Mouse (Mus musculus) WW6 (cell line): ENCODE data around the gene Pdss2.
"Not testable (repeated sequence)": the region's sequence is repeated elsewhere in the genome, so short reads cannot be mapped to it uniquely, and the experiment has no call there.

Experiments
- DNase-seq: peaks from one replicate; pipeline ENCODE4 v3.0.0-alpha.2; 2013; ENCODE audit warnings: low read depth, low spot score

The Pdss2 gene

DNA sequence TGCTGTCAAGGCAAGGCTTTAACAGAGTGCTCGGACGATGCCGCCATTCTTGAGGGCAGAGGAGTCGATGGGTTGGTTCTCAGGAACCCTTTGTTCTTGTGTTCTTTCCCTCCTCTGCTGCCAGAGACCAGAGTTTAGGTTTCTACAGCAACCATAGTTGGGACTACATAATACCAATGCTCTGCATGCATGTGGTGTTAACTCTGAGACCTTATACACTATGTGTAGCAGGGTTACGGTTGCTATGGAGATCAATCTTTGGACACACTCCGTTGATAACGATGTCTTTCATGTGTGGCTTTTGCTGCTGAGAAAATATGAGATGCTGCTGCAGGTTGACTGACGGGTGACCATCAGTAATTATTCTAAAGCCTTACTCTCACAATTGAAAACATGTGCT lies 20.9 kb downstream of the Pdss2 start:
- DNase-seq: no peak

GRCm38 (mm10) chr10:43244262-43244806 lies 23.0 kb downstream of the Pdss2 start:
- no peak for DNase-seq

GRCm38 (mm10) chr10:43245461-43246200 lies 24.3 kb downstream of the Pdss2 start:
- no peak for DNase-seq

DNA sequence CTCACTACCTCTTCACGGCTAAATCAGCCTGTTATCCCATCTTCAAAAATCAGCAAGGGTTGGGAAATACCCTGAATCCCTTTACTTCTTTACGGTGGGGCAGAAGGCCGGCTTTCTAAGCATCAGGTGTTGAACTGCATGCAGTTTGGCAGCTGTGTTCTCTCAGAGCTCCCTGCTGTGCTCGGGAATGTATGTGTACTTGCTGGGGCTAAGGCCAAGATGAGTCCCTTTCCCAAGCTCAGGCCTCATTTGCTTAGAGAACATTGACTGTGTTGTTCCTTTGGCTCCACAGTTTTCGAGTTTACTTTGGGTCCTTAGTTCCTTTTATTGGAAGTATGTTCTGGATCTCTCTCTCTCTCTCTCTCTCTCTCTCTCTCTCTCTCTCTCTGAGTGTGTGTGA lies 26.7 kb downstream of the Pdss2 start:
- DNase-seq: no peak

DNA sequence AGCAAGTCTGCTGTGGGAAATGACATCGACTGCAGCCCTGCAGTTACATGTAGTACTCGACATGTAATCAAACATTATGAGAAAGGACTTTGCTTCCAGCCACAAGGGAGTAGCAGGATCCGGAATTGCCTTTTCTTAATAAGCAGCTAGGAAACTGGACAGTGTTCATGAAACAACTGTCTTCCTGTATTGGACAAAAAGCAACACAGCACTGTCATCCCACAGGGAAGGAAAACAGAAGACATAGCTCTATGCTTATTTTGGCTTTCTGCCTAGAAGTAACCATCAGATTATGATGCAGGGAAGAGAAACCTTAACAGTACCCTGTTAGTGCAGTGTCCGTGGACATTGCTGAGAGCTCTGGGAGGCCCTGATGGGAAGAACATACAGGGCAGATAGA lies 31.0 kb downstream of the Pdss2 start:
- no peak for DNase-seq

DNA sequence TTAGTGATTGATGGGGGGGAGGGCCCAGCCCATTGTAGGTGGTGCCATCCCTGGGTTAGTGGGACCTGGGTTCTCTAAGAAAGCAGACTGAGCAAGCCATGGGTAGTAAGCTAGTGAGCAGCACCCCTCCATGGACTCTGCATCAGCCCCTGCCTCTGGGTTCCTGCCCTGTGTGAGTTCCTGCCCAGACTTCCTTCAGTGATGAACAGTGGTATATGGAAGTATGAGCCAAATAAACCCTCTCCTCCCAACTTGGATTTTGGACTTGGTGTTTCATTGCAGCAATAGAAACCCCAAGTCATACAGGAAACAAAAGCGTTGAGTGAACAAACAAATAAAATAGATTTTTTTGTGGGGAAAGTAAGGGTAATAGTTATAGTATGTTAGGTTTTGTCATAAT lies 35.7 kb downstream of the Pdss2 start:
- DNase-seq: not testable (repeated sequence)

DNA sequence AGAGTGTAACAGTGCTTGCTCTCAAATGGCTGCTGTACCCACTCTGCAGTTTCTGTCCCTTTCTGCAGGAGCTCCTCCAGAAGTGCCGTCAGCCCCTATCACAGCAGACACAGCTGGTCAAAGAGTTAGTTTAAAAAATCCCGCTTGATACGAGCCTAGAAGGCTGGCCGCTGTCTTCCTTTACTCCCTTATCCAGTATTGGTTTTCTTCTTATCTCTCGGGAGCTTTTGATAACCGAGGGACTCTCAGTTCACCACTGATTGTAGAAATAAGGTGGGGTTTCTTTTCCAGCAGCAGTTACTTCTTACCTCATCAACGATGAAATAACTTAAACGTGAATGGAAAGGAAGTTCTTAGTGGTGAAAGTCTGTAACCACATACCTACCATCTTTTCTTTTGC lies 36.2 kb downstream of the Pdss2 start:
- not testable (repeated sequence) for DNase-seq

GRCm38 (mm10) chr10:43271318-43271717 lies 50.0 kb downstream of the Pdss2 start:
- no peak for DNase-seq

- no peak for DNase-seq
These were observed 51.1 kb downstream of the Pdss2 start for GRCm38 (mm10) chr10:43272381-43272780.

DNA sequence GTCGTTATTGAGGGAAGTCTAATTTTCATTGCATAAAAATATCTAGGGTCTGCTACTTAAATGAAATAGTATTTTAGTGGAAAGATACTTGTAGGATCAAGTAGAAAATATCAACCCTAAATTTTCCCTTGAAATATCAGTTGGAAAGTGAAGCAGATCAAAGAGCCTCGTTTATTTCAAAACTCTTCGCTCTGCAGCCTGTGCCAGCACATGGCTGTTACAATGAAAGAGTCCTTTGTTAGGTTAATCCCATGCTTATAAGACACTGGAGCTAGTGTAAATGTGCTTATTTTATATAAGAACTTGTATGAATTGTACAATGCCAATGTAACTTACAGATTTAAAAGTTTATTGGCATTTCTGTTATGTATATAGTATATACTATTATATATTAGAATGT lies 51.8 kb downstream of the Pdss2 start:
- no peak for DNase-seq

DNA sequence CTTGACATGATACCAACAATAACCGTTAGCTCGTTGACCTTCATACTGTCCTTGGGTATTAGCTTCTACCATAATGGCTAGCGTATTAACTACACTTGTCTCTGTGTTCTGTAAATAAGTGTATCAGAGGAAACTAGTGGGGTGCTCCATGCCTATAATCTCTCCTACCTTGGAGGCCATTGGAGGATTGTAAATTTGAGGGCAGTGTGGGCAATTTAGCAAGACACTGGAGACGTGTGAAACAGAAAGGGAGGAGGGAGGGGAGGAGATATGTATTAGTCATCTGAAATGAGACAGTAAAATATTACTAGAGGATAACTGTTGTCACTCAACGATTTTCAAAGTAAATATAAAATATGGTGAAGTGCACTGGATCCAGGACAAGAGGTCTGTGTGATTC lies 54.2 kb downstream of the Pdss2 start:
- no peak for DNase-seq

DNA sequence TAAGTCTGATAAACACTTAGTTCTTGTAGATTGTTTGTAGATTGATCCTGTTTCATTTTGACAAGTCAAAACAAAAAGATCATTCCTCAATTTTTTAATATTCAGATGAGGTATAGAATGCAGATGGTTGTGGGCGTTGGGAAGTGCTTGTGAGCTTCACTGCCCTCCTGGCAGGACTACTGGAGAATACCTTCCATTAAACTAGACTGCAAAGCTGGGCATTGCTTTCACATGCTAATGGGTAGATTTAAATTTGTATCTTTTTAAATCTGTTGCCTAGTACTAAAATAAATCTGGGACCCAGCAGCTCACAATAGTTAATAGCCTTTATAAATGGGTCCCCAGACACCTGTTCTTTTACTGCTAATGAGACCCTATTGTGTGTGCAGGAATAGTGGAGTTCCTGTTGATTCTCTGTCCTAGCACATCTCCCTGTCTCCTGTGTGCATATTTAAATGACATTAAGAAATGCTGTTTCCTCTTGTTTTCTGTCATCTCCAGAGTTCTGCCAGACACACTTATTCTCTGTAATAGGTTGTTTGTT lies 54.9 kb downstream of the Pdss2 start:
- no peak for DNase-seq

DNA sequence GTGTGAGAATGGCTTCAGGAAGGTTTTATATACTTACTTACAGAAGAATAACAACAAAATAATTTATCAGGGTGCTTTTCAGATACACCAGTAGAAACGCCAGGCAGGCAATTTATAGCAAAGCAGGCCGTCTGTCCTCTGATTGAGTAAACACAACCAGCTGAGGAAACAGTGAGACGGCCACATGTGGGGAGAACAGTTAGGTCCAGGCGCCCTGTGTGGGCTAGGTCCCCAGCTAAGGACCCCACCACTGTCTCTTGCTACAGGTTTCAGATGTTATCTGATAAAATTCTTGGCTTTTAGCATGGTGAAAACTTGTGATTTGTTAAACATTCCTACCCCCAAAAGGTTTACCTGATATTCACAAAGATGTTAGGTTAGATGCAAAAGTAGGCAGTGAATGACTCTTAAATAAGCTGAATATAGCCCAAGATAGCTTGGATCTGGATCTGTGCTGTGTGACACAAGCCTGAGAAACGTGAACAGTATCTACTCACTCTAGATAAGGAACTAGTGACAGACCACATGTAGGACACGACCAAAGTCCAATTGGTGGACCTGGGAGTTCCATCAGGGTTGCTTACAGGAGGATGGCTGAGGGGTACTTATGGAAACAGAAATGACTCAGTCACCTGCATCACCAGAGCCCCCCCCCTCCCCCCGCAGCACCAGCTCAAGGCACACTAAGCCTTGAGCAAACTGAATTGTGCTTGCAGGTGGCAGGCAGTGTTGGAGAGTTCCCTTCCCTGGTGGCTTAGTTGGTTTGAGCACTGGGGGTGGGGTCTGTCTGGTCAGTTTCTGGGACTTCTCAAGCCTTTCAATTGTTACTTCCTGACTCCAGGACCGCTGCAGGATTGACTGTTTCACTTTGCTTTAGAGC lies 56.2 kb downstream of the Pdss2 start:
- no peak for DNase-seq

DNA sequence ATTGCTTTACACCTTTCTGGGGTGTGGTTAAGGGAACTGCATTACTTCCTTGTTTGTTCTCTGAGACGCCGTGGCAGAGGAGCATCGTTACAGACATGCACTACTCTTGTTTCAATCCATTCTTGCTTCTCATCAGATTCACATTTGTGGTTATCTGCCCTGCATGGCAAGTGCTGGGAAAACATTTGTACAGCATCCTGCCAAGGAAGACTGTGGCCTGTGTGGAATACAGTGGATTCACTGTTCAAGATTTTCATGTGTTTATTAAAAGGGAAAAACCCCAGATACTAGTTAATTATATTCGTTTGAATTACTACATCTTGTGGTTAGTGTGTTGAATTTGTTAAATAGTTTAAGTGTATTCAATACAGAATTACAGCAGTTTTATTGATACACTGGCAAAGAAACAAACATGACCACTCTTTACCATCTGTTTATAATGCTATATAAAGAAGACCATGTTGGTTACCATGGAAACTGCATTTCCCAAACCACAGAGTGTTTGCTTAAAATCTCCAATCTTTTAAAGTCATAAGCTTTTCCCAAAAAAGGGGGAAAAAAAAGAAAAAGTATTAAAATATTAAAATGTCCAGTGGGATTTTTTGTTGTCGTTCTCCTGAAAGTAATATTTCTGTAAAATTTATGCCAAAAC lies 58.5 kb downstream of the Pdss2 start:
- DNase-seq: no peak

GRCm38 (mm10) chr10:43285541-43285940 lies 64.3 kb downstream of the Pdss2 start:
- DNase-seq: no peak

- no peak for DNase-seq
These were observed 69.4 kb downstream of the Pdss2 start for GRCm38 (mm10) chr10:43290638-43291230.

GRCm38 (mm10) chr10:43291333-43291736 lies 70.0 kb downstream of the Pdss2 start:
- DNase-seq: no peak

GRCm38 (mm10) chr10:43292454-43292853 lies 71.2 kb downstream of the Pdss2 start:
- no peak for DNase-seq

- no peak for DNase-seq
These were observed 73.0 kb downstream of the Pdss2 start for GRCm38 (mm10) chr10:43294331-43294730.

DNA sequence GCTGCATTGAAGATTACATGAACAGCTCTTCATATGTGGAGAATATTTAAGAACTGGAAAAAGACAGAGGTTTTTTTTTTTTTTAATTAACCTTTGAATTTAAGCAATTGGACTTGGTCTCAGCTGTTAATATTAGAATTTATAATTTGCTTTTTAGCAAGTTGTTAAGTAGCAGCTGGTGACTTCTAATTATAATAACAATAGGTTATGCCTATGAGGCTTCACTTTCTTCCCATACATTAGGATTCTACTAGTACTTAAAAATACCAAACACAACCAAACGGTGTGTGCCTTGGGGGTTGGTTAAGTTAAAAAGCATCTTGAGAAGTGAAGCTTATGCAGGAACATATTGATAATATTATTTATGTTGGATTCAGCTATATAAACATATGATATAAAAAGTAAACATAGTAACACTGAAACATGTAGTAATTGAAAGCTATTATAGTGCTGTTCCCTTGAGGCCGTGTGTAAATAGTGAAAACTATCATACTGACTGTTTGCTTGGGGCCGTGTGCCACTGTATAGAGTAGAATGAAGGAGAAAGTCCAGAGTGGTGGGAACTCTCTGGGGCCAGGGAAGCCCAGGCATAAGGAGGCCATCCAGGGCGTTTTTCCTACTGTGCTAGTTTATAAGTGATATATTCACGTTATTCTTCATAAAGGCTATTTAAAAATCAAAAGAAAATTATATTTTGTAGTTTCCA lies 87.0 kb downstream of the Pdss2 start:
- no peak for DNase-seq
